Mouse (Mus musculus): ENCODE measurements around the gene B4galt5. TPM values are rescaled to one million over a fixed set of nuclear protein-coding genes. Genes with fewer than 3 reads are reported as not detected.

B4galt5 gene
- total and polyA plus RNA-seq, 3 experiments = 12.5 to 17.6 (median 13.5) TPM

GRCm38 (mm10) chr2:167347991-167348375 is 1.0 kb downstream of the B4galt5 start:
- peak overlapping the region; percentile 72 for H3K9ac ChIP-seq (ENCODE audit: insufficient read depth, low read depth)
- no peak overlapping the region for H3K27ac ChIP-seq (ENCODE audit: insufficient read depth, low read depth)
- peak; percentile 74; the same call in 1 of the 2 replicates for TF ChIP-seq CHD1 (IDR thresholded peaks at IDR 0.05; ENCODE audit: low read depth, low read length)
- peak; percentile 34; the same call in 1 of the 2 replicates for TF ChIP-seq CHD2 (IDR thresholded peaks at IDR 0.05; ENCODE audit: low read length)
- no peak for TF ChIP-seq SMC3 (IDR thresholded peaks at IDR 0.05; ENCODE audit: low read depth, low read length)
- peak; percentile 24 for TF ChIP-seq MXI1 (IDR thresholded peaks at IDR 0.05; ENCODE audit: low read depth, low read length)
- peaks cover 38% of the 10 kb centered on the region for H3K79me2 ChIP-seq (replicated peaks; ENCODE audit: control insufficient read depth, extremely low read depth, insufficient read depth, poor library complexity, severe bottlenecking)
- in situ Hi-C loops (cut with MboI; ENCODE audit: low pct_ligation_motif_present, low pct_unique_long_range_greater_than_20kb, low sequenced_read_pairs) = no loop called here
- peaks cover 0 to 21% of the 10 kb centered on the region in 2 experiments for H3K36me3 ChIP-seq (replicated peaks in 1 of 2; ENCODE audit: control insufficient read depth in 1 of 2, insufficient read depth in 1 of 2, low read length in 1 of 2)
- H3K4me2 ChIP-seq (ENCODE audit: insufficient read depth, low read depth, poor library complexity, severe bottlenecking) = peak overlapping the region; percentile 57
- no peak for DNase-seq (ENCODE audit: extremely low read depth)
- dilution Hi-C loops (cut with MboI; ENCODE audit: extremely low pct_ligation_motif_present, extremely low pct_unique_long_range_greater_than_20kb, low sequenced_read_pairs) = no loop called here
- H3K4me1 ChIP-seq (ENCODE audit: control insufficient read depth in 1 of 2, insufficient read depth in 2 of 2) = peaks cover 22 to 71% of the 10 kb centered on the region in 2 experiments
- no peaks in the 10 kb centered on the region for H3K27me3 ChIP-seq (replicated peaks)
- H3K4me3 ChIP-seq (replicated peaks in 1 of 3; ENCODE audit: low read depth in 2 of 3, low read length in 2 of 3, poor library complexity in 1 of 3) = peak overlapping the region; percentile 77 to 93 (median 83)
- H3K9me3 ChIP-seq (replicated peaks; ENCODE audit: low read length) = no peaks in the 10 kb centered on the region

GRCm38 (mm10) chr2:167347361-167347760 is 1.6 kb downstream of the B4galt5 start:
- DNase-seq (ENCODE audit: extremely low read depth) = peak; percentile 51
- TF ChIP-seq CHD1 (IDR thresholded peaks at IDR 0.05; ENCODE audit: low read depth, low read length) (no peak), JUND (conservative IDR thresholded peaks at IDR 0.05; ENCODE audit: low read depth, low read length) (no peak), RAD21 (IDR thresholded peaks at IDR 0.05; ENCODE audit: low read depth, low read length) (no peak), BHLHE40 (IDR thresholded peaks at IDR 0.05; ENCODE audit: low read depth, low read length) (no peak), MEF2A (IDR thresholded peaks at IDR 0.05; ENCODE audit: borderline replicate concordance, low read depth, low read length) (no peak), KAT2A (IDR thresholded peaks at IDR 0.05; ENCODE audit: insufficient replicate concordance, low read length) (no peak), SIN3A (IDR thresholded peaks at IDR 0.05; ENCODE audit: low read length) (peak; percentile 74), ZKSCAN1 (IDR thresholded peaks at IDR 0.05; ENCODE audit: borderline replicate concordance, low read depth, low read length) (no peak), RCOR1 (conservative IDR thresholded peaks at IDR 0.05; ENCODE audit: low read depth, low read length) (no peak), POLR2A (IDR thresholded peaks at IDR 0.05; ENCODE audit: low read depth, low read length) (no peak), EP300 (IDR thresholded peaks at IDR 0.05; ENCODE audit: low read length) (peak; percentile 15; the same call in 1 of the 2 replicates), SMC3 (IDR thresholded peaks at IDR 0.05; ENCODE audit: low read depth, low read length) (no peak), ELF1 (IDR thresholded peaks at IDR 0.05; ENCODE audit: low read depth, low read length) (no peak), IRF4 (IDR thresholded peaks at IDR 0.05; ENCODE audit: low read depth, low read length) (0 out of 2 replicates have a peak, but pooled peaks have one; percentile 37), NELFE (IDR thresholded peaks at IDR 0.05; ENCODE audit: low read depth, low read length) (no peak), CHD2 (IDR thresholded peaks at IDR 0.05; ENCODE audit: low read length) (no peak), MAX (IDR thresholded peaks at IDR 0.05; ENCODE audit: low read length) (no peak)
- peak overlapping the region; percentile 57 for H3K4me2 ChIP-seq (ENCODE audit: insufficient read depth, low read depth, poor library complexity, severe bottlenecking)
- H3K9ac ChIP-seq (ENCODE audit: insufficient read depth, low read depth) = peak overlapping the region; percentile 72
- no peak overlapping the region for H3K27ac ChIP-seq (ENCODE audit: insufficient read depth, low read depth)
- peaks cover 0 to 23% of the 10 kb centered on the region in 2 experiments for H3K36me3 ChIP-seq (replicated peaks in 1 of 2; ENCODE audit: control insufficient read depth in 1 of 2, insufficient read depth in 1 of 2, low read length in 1 of 2)
- no peaks in the 10 kb centered on the region for H3K27me3 ChIP-seq (replicated peaks)
- H3K4me1 ChIP-seq (ENCODE audit: control insufficient read depth in 1 of 2, insufficient read depth in 2 of 2) = peaks cover 24 to 71% of the 10 kb centered on the region in 2 experiments
- H3K4me3 ChIP-seq (replicated peaks in 1 of 3; ENCODE audit: low read depth in 2 of 3, low read length in 2 of 3, poor library complexity in 1 of 3) = peak overlapping the region; percentile 77 to 93 (median 83)
- dilution Hi-C loops (cut with MboI; ENCODE audit: extremely low pct_ligation_motif_present, extremely low pct_unique_long_range_greater_than_20kb, low sequenced_read_pairs) (no loop called here), in situ Hi-C loops (cut with MboI; ENCODE audit: low pct_ligation_motif_present, low pct_unique_long_range_greater_than_20kb, low sequenced_read_pairs) (no loop called here)
- H3K79me2 ChIP-seq (replicated peaks; ENCODE audit: control insufficient read depth, extremely low read depth, insufficient read depth, poor library complexity, severe bottlenecking) = peaks cover 40% of the 10 kb centered on the region
- no peaks in the 10 kb centered on the region for H3K9me3 ChIP-seq (replicated peaks; ENCODE audit: low read length)
